Mouse (Mus musculus): ENCODE measurements around the gene Gins2. TPM values are rescaled to one million over a fixed set of nuclear protein-coding genes. Genes with fewer than 3 reads are reported as not detected.

Gins2 gene
- polyA plus RNA-seq, 1 experiment from 2014 or later = 109 TPM

- Histone ChIP-seq H3K36me3 (no peaks in the 10 kb centered on the region), H3K4me1 (peaks cover 12% of the 10 kb centered on the region), H3K4me2 (replicated peaks) (no peak overlapping the region), H3K9me3 (peaks cover 4% of the 10 kb centered on the region; the same call in 1 of the 2 replicates), H3K27ac (no peak overlapping the region), H3K4me3 (no peak overlapping the region), H3K27me3 (no peaks in the 10 kb centered on the region), H3K9ac (no peak overlapping the region)
- WGBS = 74% methylated on average over 14 of the region's 14 CpGs
- no peak for ATAC-seq (ENCODE audit: insufficient number of reproducible peaks, insufficient read depth, low FRiP score, low TSS enrichment)
Observed at GRCm38 (mm10) chr8:120622161-120622560, 33.1 kb upstream of the Gins2 start.

GRCm38 (mm10) chr8:120620441-120620840 lies 31.3 kb upstream of the Gins2 start:
- Histone ChIP-seq H3K4me1 (peaks cover 27% of the 10 kb centered on the region), H3K27me3 (no peaks in the 10 kb centered on the region), H3K36me3 (no peaks in the 10 kb centered on the region), H3K4me2 (replicated peaks) (no peak overlapping the region), H3K9me3 (peaks cover 2% of the 10 kb centered on the region; the same call in 1 of the 2 replicates), H3K9ac (no peak overlapping the region), H3K4me3 (no peak overlapping the region), H3K27ac (no peak overlapping the region)
- WGBS = 46% methylated on average over 7 of the region's 7 CpGs
- ATAC-seq (ENCODE audit: insufficient number of reproducible peaks, insufficient read depth, low FRiP score, low TSS enrichment) = no peak

DNA sequence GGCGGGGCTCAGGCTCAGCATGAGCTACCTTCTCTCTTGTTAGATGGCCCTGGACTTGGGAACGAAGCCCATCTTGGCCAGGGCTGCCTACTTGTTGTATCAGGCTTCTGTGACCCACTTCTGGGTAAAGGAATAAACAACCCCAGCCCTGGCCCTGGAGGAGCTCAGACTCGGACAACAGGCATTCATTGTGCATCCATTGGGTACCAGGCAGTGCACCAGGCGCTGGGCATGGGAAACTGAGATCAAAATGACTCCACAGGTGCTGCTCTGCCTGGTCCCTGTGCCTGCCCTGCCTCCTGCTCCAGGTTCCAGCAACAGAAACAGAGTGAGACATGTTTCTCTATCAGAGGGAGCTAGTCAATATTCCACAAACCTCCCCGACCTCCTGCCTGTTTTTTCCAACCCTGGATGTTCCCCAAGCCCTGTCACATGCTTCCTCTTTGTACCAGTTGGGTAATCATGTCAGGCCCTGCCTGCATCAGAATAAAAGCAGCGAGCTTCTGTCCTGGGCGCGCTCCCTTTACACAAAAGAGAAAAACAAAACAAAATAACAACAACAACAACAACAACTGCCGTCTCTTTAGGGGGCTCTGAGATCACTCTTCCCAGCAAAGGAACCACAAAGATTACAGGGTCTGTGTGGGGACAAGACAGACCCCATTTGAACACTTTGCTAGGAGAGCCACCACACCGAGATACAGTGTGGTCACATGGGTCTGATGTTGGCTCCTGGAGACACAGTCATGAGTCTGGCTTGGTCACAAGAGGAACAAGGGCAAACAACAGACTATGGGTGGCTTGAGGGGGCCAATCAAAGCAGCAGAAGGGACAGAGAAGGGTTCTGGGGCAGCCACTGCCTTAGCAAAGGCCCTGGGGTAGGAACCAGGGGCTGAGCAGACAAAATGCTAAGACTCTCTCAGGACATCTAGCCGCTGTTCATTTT lies 30.4 kb upstream of the Gins2 start:
- H3K27ac ChIP-seq = 0 out of 2 replicates have a peak overlapping the region, but pooled peaks have one; percentile 32
- H3K9me3 ChIP-seq = no peaks in the 10 kb centered on the region
- H3K27me3 ChIP-seq = no peaks in the 10 kb centered on the region
- H3K4me2 ChIP-seq (replicated peaks) = no peak overlapping the region
- H3K9ac ChIP-seq = no peak overlapping the region
- WGBS = 72% methylated on average over 11 of the region's 11 CpGs
- ATAC-seq (ENCODE audit: insufficient number of reproducible peaks, insufficient read depth, low FRiP score, low TSS enrichment) = no peak
- peaks cover 28% of the 10 kb centered on the region for H3K4me1 ChIP-seq
- H3K36me3 ChIP-seq = no peaks in the 10 kb centered on the region
- no peak overlapping the region for H3K4me3 ChIP-seq

GRCm38 (mm10) chr8:120618110-120618509 lies 29.0 kb upstream of the Gins2 start:
- no peaks in the 10 kb centered on the region for H3K9me3 ChIP-seq
- peak; percentile 12; the same call in 1 of the 2 replicates for ATAC-seq (ENCODE audit: insufficient number of reproducible peaks, insufficient read depth, low FRiP score, low TSS enrichment)
- no peaks in the 10 kb centered on the region for H3K27me3 ChIP-seq
- no peaks in the 10 kb centered on the region for H3K36me3 ChIP-seq
- no peak overlapping the region for H3K9ac ChIP-seq
- H3K4me1 ChIP-seq = peaks cover 28% of the 10 kb centered on the region
- H3K27ac ChIP-seq = no peak overlapping the region
- 0% methylated on average over 6 of the region's 6 CpGs for WGBS
- H3K4me3 ChIP-seq = no peak overlapping the region
- H3K4me2 ChIP-seq (replicated peaks) = no peak overlapping the region; the same call in 1 of the 2 replicates

GRCm38 (mm10) chr8:120616663-120617626 lies 27.8 kb upstream of the Gins2 start:
- H3K4me2 ChIP-seq (replicated peaks) = no peak overlapping the region
- no peak overlapping the region for H3K9ac ChIP-seq
- no peaks in the 10 kb centered on the region for H3K27me3 ChIP-seq
- H3K9me3 ChIP-seq = no peaks in the 10 kb centered on the region
- H3K4me3 ChIP-seq = no peak overlapping the region
- WGBS = 19% methylated on average over 7 of the region's 8 CpGs
- H3K27ac ChIP-seq = peak overlapping the region; percentile 70
- no peak; the same call in 1 of the 2 replicates for ATAC-seq (ENCODE audit: insufficient number of reproducible peaks, insufficient read depth, low FRiP score, low TSS enrichment)
- peaks cover 28% of the 10 kb centered on the region for H3K4me1 ChIP-seq
- no peaks in the 10 kb centered on the region for H3K36me3 ChIP-seq

DNA sequence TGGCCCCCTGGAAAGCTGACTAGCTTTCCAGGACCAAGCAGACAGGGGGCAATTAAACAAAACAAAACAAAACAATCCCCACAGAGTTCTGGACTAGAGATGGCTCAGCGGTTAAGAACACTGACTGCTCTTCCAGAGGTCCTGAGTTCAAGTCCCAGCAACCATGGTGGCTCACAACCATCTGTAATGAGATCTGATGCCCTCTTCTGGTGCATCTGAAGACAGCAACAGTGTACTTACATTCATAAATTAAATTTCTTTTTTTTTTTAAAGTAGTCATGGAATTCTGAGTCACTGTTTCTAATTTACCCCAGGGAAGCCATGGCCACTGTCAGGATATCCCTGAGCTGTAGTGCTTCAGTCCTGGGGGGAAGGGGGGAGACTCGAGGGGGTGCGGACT lies 25.4 kb upstream of the Gins2 start:
- Histone ChIP-seq H3K4me1 (peaks cover 20% of the 10 kb centered on the region), H3K4me3 (no peak overlapping the region), H3K36me3 (no peaks in the 10 kb centered on the region), H3K27me3 (peaks cover 3% of the 10 kb centered on the region), H3K4me2 (replicated peaks) (no peak overlapping the region), H3K27ac (no peak overlapping the region), H3K9me3 (no peaks in the 10 kb centered on the region), H3K9ac (no peak overlapping the region)
- no peak for ATAC-seq (ENCODE audit: insufficient number of reproducible peaks, insufficient read depth, low FRiP score, low TSS enrichment)
- WGBS = 92% methylated on average over 3 of the region's 3 CpGs

DNA sequence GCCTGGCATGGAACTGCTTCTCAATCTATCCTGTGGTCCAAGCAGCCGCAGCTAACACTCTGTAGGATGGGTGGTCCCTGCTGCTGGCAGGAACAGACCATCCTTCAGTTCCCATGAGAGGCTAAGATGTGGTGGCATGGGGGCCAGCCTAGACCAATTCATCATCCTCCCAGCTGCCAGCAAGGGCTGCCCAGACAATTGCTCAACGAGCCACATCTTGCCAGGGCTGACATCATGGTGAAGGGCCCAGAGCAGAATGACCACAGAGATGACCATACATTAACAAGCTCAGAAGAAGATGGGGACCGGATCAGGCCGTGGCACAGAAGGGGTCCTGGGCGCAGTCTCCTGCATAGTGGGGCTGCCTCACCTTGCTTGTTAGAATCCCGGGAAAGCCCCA lies 21.7 kb upstream of the Gins2 start:
- Histone ChIP-seq H3K4me3 (no peak overlapping the region), H3K4me2 (replicated peaks) (no peak overlapping the region), H3K9ac (no peak overlapping the region), H3K4me1 (peaks cover 4% of the 10 kb centered on the region; the same call in 1 of the 2 replicates), H3K27ac (no peak overlapping the region), H3K36me3 (no peaks in the 10 kb centered on the region), H3K27me3 (peaks cover 4% of the 10 kb centered on the region), H3K9me3 (no peaks in the 10 kb centered on the region)
- WGBS = 89% methylated on average over 6 of the region's 6 CpGs
- ATAC-seq (ENCODE audit: insufficient number of reproducible peaks, insufficient read depth, low FRiP score, low TSS enrichment) = no peak

DNA sequence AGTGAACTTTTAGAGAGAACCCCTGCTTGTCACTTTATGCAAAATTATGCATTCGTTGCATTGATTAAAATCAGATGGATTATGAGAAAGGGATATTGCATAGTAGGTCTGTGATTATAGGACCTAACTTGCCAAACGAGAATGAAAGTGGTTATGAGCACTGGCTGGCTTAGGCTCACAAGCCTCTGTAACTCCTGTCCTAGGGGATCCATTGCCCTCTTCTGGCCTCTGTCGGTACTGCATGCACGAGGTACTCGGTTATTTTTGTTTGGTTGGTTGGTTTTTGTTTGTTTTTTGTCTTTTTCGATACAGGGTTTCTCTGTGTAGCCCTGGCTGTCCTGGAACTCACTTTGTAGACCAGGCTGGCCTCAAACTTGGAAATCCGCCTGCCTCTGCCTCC lies 18.8 kb upstream of the Gins2 start:
- H3K4me1 ChIP-seq = 0 out of 2 replicates have a peak, but pooled peaks cover 2% of the 10 kb centered on the region
- no peak overlapping the region for H3K4me3 ChIP-seq
- peaks cover 4% of the 10 kb centered on the region for H3K27me3 ChIP-seq
- H3K9ac ChIP-seq = no peak overlapping the region
- WGBS = 9% methylated on average over 7 of the region's 7 CpGs
- no peaks in the 10 kb centered on the region for H3K36me3 ChIP-seq
- no peak overlapping the region for H3K27ac ChIP-seq
- no peak for ATAC-seq (ENCODE audit: insufficient number of reproducible peaks, insufficient read depth, low FRiP score, low TSS enrichment)
- H3K9me3 ChIP-seq = no peaks in the 10 kb centered on the region
- no peak overlapping the region for H3K4me2 ChIP-seq (replicated peaks)

GRCm38 (mm10) chr8:120607460-120607859 lies 18.4 kb upstream of the Gins2 start:
- ATAC-seq (ENCODE audit: insufficient number of reproducible peaks, insufficient read depth, low FRiP score, low TSS enrichment) = no peak
- Histone ChIP-seq H3K4me2 (replicated peaks) (no peak overlapping the region), H3K4me3 (no peak overlapping the region), H3K4me1 (peaks cover 6% of the 10 kb centered on the region; the same call in 1 of the 2 replicates), H3K36me3 (no peaks in the 10 kb centered on the region), H3K9me3 (no peaks in the 10 kb centered on the region), H3K9ac (no peak overlapping the region), H3K27ac (no peak overlapping the region), H3K27me3 (peaks cover 4% of the 10 kb centered on the region)
- WGBS = 85% methylated on average over 9 of the region's 9 CpGs

GRCm38 (mm10) chr8:120602672-120603071 lies 13.6 kb upstream of the Gins2 start:
- Histone ChIP-seq H3K36me3 (no peaks in the 10 kb centered on the region), H3K27me3 (peaks cover 4% of the 10 kb centered on the region; the same call in 1 of the 2 replicates), H3K9me3 (0 out of 2 replicates have a peak, but pooled peaks cover 3% of the 10 kb centered on the region), H3K9ac (no peak overlapping the region), H3K4me3 (no peak overlapping the region), H3K4me1 (peaks cover 13% of the 10 kb centered on the region; the same call in 1 of the 2 replicates), H3K27ac (no peak overlapping the region), H3K4me2 (replicated peaks) (no peak overlapping the region)
- 27% methylated on average over 6 of the region's 6 CpGs for WGBS
- ATAC-seq (ENCODE audit: insufficient number of reproducible peaks, insufficient read depth, low FRiP score, low TSS enrichment) = no peak

DNA sequence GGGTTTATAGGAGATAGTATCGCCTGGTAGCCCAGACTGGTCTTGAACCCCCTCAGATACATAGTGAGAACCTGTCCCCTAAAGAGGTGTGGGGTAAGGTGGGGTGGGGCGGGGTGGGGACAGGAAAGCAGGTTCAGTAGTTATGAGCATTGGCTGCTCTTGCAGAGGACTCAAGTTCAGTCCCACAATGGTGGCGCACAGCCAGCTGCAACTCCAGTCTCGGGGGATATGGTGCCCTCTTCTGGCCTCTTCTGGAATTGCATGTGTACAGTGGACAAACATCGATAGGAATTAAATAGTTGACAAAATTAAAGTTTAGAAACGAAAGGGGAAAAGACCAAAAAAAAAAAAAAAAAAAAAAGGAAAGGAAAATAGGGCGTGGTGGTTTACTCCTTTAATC lies 10.4 kb upstream of the Gins2 start:
- no peak overlapping the region for H3K9ac ChIP-seq
- WGBS = 56% methylated on average over 7 of the region's 7 CpGs
- no peak overlapping the region for H3K4me2 ChIP-seq (replicated peaks)
- no peak overlapping the region for H3K4me3 ChIP-seq
- 0 out of 2 replicates have a peak, but pooled peaks cover 3% of the 10 kb centered on the region for H3K9me3 ChIP-seq
- no peak overlapping the region for H3K27ac ChIP-seq
- H3K36me3 ChIP-seq = no peaks in the 10 kb centered on the region
- peaks cover 4% of the 10 kb centered on the region; the same call in 1 of the 2 replicates for H3K27me3 ChIP-seq
- no peak for ATAC-seq (ENCODE audit: insufficient number of reproducible peaks, insufficient read depth, low FRiP score, low TSS enrichment)
- H3K4me1 ChIP-seq = peaks cover 13% of the 10 kb centered on the region; the same call in 1 of the 2 replicates
